Mouse (Mus musculus) heart, adult 2 months (tissue): ENCODE data around the gene Plcl2. TPM values are rescaled to one million over a fixed set of nuclear protein-coding genes. Genes with fewer than 3 reads are reported as not detected.

Experiments used
- DNase-seq, 2 experiments: peaks; one replicate each; pipeline ENCODE4 v3.0.0; 2021
- H3K27ac ChIP-seq: fragments of 200-600 bp; 2 replicates; pipeline ENCODE4 v1.8.1; 2022
- H3K27me3 ChIP-seq: fragments of 200-500 bp; 2 replicates; pipeline ENCODE4 v1.6.1; 2012; ENCODE audit warnings: mild to moderate bottlenecking, low read length, inconsistent platforms, mixed read lengths; ENCODE audit not compliant: control insufficient read depth, insufficient read depth
- H3K36me3 ChIP-seq: fragments of 200-500 bp; 2 replicates; pipeline ENCODE4 v1.6.1; 2012; ENCODE audit warnings: low read length, inconsistent platforms; ENCODE audit not compliant: control insufficient read depth, insufficient read depth
- H3K4me1 ChIP-seq: fragments of 200-500 bp; 2 replicates; pipeline ENCODE4 v1.6.1; 2011; ENCODE audit warnings: low read length; ENCODE audit not compliant: control insufficient read depth, insufficient read depth
- H3K4me3 ChIP-seq: fragments of 200-600 bp; 2 replicates; pipeline ENCODE4 v1.8.1; 2022
- H3K79me2 ChIP-seq: fragments of 200-500 bp; replicated peaks from 2 replicates; pipeline ENCODE4 v1.6.1; 2012; ENCODE audit warnings: mild to moderate bottlenecking, inconsistent platforms, low read length, moderate library complexity, mixed read lengths; ENCODE audit not compliant: control insufficient read depth, insufficient read depth
- H3K9ac ChIP-seq: fragments of 200-500 bp; 2 replicates; pipeline ENCODE4 v1.6.1; 2012; ENCODE audit warnings: low read depth, mild to moderate bottlenecking, control low read depth, inconsistent platforms, low read length, mixed read lengths
- CTCF ChIP-seq: fragments of 200-600 bp; IDR thresholded peaks from 2 replicates; pipeline ENCODE4 v1.8.1; 2022; ENCODE audit warnings: antibody characterized with exemption, mild to moderate bottlenecking, moderate library complexity
- EP300 ChIP-seq: fragments of 200-500 bp; IDR thresholded peaks from 2 replicates; pipeline ENCODE4 v1.6.1; 2011; ENCODE audit warnings: low read depth, low read length, control low read depth; ENCODE audit not compliant: insufficient read depth
- POLR2A ChIP-seq: fragments of 200-500 bp; IDR thresholded peaks from 2 replicates; pipeline ENCODE4 v1.6.1; 2011; ENCODE audit warnings: mild to moderate bottlenecking, low read depth, low read length, control low read depth; ENCODE audit not compliant: insufficient read depth
- WGBS: fragments of 180-500 bp; shearing (Covaris S2); methylation state at CpG from one replicate; pipeline ENCODE4 v1.1.7; 2018; 5-methylcytosine and 5-hydroxymethylcytosine counted together
- intact Hi-C: fragments of 180-260 bp; cut with DNase I; formaldehyde crosslinking; loops from one replicate; pipeline ENCODE4 v1.15.1; 2025
- polyA plus RNA-seq: library from polyadenylated mRNA; depleted of rRNA; stranded (reverse); fragments of >200 nt; gene quantifications from 2 replicates; pipeline ENCODE4 v1.2.3, GENCODE M21; 2012
- total RNA-seq, 2 experiments: library from RNA; stranded (reverse); gene quantifications; 2 replicates each; pipeline ENCODE4 v1.2.3; 2021

The Plcl2 gene
- total and polyA plus RNA-seq, 3 experiments = 2.8 to 8.0 (median 7.5) TPM

GRCm38 (mm10) chr17:50600696-50601095 lies 91.5 kb downstream of the Plcl2 start:
- TF ChIP-seq CTCF (no peak), EP300 (no peak), POLR2A (no peak)
- no peak for DNase-seq
- no peak overlapping the region for H3K9ac ChIP-seq
- 75% methylated on average over 1 of the region's 1 CpGs for WGBS
- intact Hi-C loops = no loop called here
- no peaks in the 10 kb centered on the region for H3K79me2 ChIP-seq
- no peaks in the 10 kb centered on the region for H3K27me3 ChIP-seq
- peaks cover 3% of the 10 kb centered on the region; the same call in 1 of the 2 replicates for H3K4me1 ChIP-seq
- no peaks in the 10 kb centered on the region; the same call in 1 of the 2 replicates for H3K36me3 ChIP-seq
- H3K4me3 ChIP-seq = no peak overlapping the region
- H3K27ac ChIP-seq = no peak overlapping the region

GRCm38 (mm10) chr17:50606890-50607289 lies 97.7 kb downstream of the Plcl2 start:
- Histone ChIP-seq H3K27ac (no peak overlapping the region), H3K27me3 (no peaks in the 10 kb centered on the region), H3K9ac (no peak overlapping the region), H3K4me1 (no peaks in the 10 kb centered on the region), H3K4me3 (no peak overlapping the region), H3K36me3 (no peaks in the 10 kb centered on the region), H3K79me2 (no peaks in the 10 kb centered on the region)
- TF ChIP-seq EP300 (no peak), POLR2A (no peak), CTCF (no peak)
- intact Hi-C loops = no loop called here
- WGBS = 98% methylated on average over 2 of the region's 2 CpGs
- no peak for DNase-seq

- intact Hi-C loops = no loop called here
- H3K27me3 ChIP-seq = no peaks in the 10 kb centered on the region
- H3K36me3 ChIP-seq = no peaks in the 10 kb centered on the region
- H3K79me2 ChIP-seq = no peaks in the 10 kb centered on the region
- H3K9ac ChIP-seq = no peak overlapping the region
- no peaks in the 10 kb centered on the region for H3K4me1 ChIP-seq
- TF ChIP-seq EP300 = no peak
- TF ChIP-seq POLR2A = no peak
- no peak for TF ChIP-seq CTCF
- H3K27ac ChIP-seq = no peak overlapping the region
- 92% methylated on average over 4 of the region's 4 CpGs for WGBS
- H3K4me3 ChIP-seq = no peak overlapping the region
- no peak for DNase-seq
Observed at GRCm38 (mm10) chr17:50609908-50610307, 100.7 kb downstream of the Plcl2 start.

- intact Hi-C loops = no loop called here
- Histone ChIP-seq H3K36me3 (no peaks in the 10 kb centered on the region), H3K9ac (no peak overlapping the region), H3K4me3 (no peak overlapping the region), H3K79me2 (no peaks in the 10 kb centered on the region), H3K4me1 (peaks cover 1% of the 10 kb centered on the region; the same call in 1 of the 2 replicates), H3K27me3 (no peaks in the 10 kb centered on the region), H3K27ac (no peak overlapping the region)
- TF ChIP-seq CTCF (no peak), EP300 (no peak), POLR2A (no peak)
- DNase-seq = no peak
- WGBS = 72% methylated on average over 7 of the region's 7 CpGs
Observed at GRCm38 (mm10) chr17:50620794-50621537, 111.8 kb downstream of the Plcl2 start.

GRCm38 (mm10) chr17:50621996-50622395 lies 112.8 kb downstream of the Plcl2 start:
- DNase-seq = no peak
- H3K4me1 ChIP-seq = peaks cover 1% of the 10 kb centered on the region; the same call in 1 of the 2 replicates
- TF ChIP-seq EP300 = no peak
- TF ChIP-seq CTCF = no peak
- no peak for TF ChIP-seq POLR2A
- no peaks in the 10 kb centered on the region for H3K36me3 ChIP-seq
- no peak overlapping the region for H3K27ac ChIP-seq
- H3K79me2 ChIP-seq = no peaks in the 10 kb centered on the region
- WGBS = 66% methylated on average over 3 of the region's 3 CpGs
- H3K9ac ChIP-seq = no peak overlapping the region
- intact Hi-C loops = no loop called here
- no peaks in the 10 kb centered on the region for H3K27me3 ChIP-seq
- H3K4me3 ChIP-seq = no peak overlapping the region

GRCm38 (mm10) chr17:50625584-50625983 lies 116.4 kb downstream of the Plcl2 start:
- no peak overlapping the region for H3K27ac ChIP-seq
- H3K4me3 ChIP-seq = no peak overlapping the region
- H3K79me2 ChIP-seq = no peaks in the 10 kb centered on the region
- TF ChIP-seq POLR2A (no peak), CTCF (no peak), EP300 (no peak)
- H3K9ac ChIP-seq = no peak overlapping the region
- no peaks in the 10 kb centered on the region for H3K36me3 ChIP-seq
- H3K4me1 ChIP-seq = peaks cover 1% of the 10 kb centered on the region; the same call in 1 of the 2 replicates
- intact Hi-C loops = loop anchor here (5.0 kb wide), 2 partner anchors 208 to 333 kb away; partner anchors contain the start of gene Dazl
- DNase-seq = no peak
- 95% methylated on average over 4 of the region's 4 CpGs for WGBS
- H3K27me3 ChIP-seq = no peaks in the 10 kb centered on the region
